14 mouse cellular contexts compared by ENCODE assay signal in genomic region chr5:4028486-4029173, GRCm38 (mm10).
"Had no signal": no experiment of that assay in that cellular context is flagged by ENCODE, and none has a peak within 500 bp of the region (broad histone marks: within the 10 kb centered on the region; RNA-seq: fewer than 3 reads in every experiment).

No protein-coding gene starts in this region.

- H3K9ac ChIP-seq: liver, embryonic 15.5 days; liver, postnatal 0 days; lung, embryonic 14.5 days; midbrain, embryonic 13.5 days; midbrain, embryonic 15.5 days; neural tube, embryonic 12.5 days; stomach, embryonic 15.5 days had no signal

- H3K9me3 ChIP-seq: liver, embryonic 15.5 days; midbrain, embryonic 13.5 days; midbrain, embryonic 15.5 days; neural tube, embryonic 12.5 days; stomach, embryonic 15.5 days had no signal

- H3K27ac ChIP-seq: liver, embryonic 15.5 days; midbrain, embryonic 13.5 days; midbrain, embryonic 15.5 days; neural tube, embryonic 12.5 days; stomach, embryonic 15.5 days; stomach, postnatal 0 days had no signal

- H3K27me3 ChIP-seq: liver, embryonic 15.5 days; midbrain, embryonic 13.5 days; midbrain, embryonic 15.5 days; neural tube, embryonic 12.5 days; stomach, embryonic 15.5 days had no signal

- H3K4me2 ChIP-seq: liver, embryonic 15.5 days; lung, embryonic 14.5 days; midbrain, embryonic 13.5 days; midbrain, embryonic 15.5 days; neural tube, embryonic 12.5 days; stomach, embryonic 15.5 days had no signal

- H3K4me3 ChIP-seq: liver, embryonic 15.5 days; midbrain, embryonic 13.5 days; midbrain, embryonic 15.5 days; neural tube, embryonic 12.5 days; stomach, embryonic 15.5 days had no signal

- ATAC-seq: liver, postnatal 0 days; midbrain, embryonic 13.5 days; midbrain, embryonic 15.5 days had no signal

- H3K4me1 ChIP-seq: liver, embryonic 15.5 days; midbrain, embryonic 13.5 days; midbrain, embryonic 15.5 days; neural tube, embryonic 12.5 days; stomach, embryonic 15.5 days had no signal

- DNase-seq: liver, postnatal 0 days; lung, embryonic 14.5 days; lung, postnatal 10 days; lung, postnatal 4 days; right cerebral cortex, postnatal 14 days; thymus, adult 2 months; thymus, postnatal 14 days; thymus, postnatal 36 days had no signal
